Mouse (Mus musculus): ENCODE results near the gene Rffl. TPM values are rescaled to one million over a fixed set of nuclear protein-coding genes. Genes with fewer than 3 reads are reported as not detected.
"Not testable (repeated sequence)": the region's sequence is repeated elsewhere in the genome, so short reads cannot be mapped to it uniquely, and the experiment has no call there.

The Rffl gene
- polyA plus RNA-seq, 1 experiment from 2014 or later: 9.2 TPM

- H3K4me2 ChIP-seq (replicated peaks; ENCODE audit: low read depth, low read length): no peak overlapping the region
- no peak for TF ChIP-seq EP300 (IDR thresholded peaks at IDR 0.05)
- no peak for TF ChIP-seq CTCF (IDR thresholded peaks at IDR 0.05)
- H3K9me3 ChIP-seq (ENCODE audit: low read length): no peaks in the 10 kb centered on the region
- no peak overlapping the region for H3K27ac ChIP-seq (ENCODE audit: low read length)
- H3K4me3 ChIP-seq (ENCODE audit: low read depth, low read length): no peak overlapping the region
- no peak overlapping the region for H3K9ac ChIP-seq (replicated peaks; ENCODE audit: low read depth)
- DNase-seq (ENCODE audit: low spot score): no peak
- H3K4me1 ChIP-seq (ENCODE audit: insufficient read depth, low read depth, low read length): no peaks in the 10 kb centered on the region
- ATAC-seq: no peak
- H3K27me3 ChIP-seq (replicated peaks; ENCODE audit: insufficient read depth, low read length): no peaks in the 10 kb centered on the region
- H3K36me3 ChIP-seq (ENCODE audit: insufficient read depth, low read length): no peaks in the 10 kb centered on the region
- WGBS: 67% methylated on average over 8 of the region's 8 CpGs
Observed at GRCm38 (mm10) chr11:82833929-82834328, 37.1 kb downstream of the Rffl start.

GRCm38 (mm10) chr11:82832402-82832801, 38.6 kb downstream of the Rffl start:
- WGBS: 71% methylated on average over 10 of the region's 10 CpGs
- H3K4me1 ChIP-seq (ENCODE audit: insufficient read depth, low read depth, low read length); ATAC-seq; H3K4me2 ChIP-seq (replicated peaks; ENCODE audit: low read depth, low read length); H3K4me3 ChIP-seq (ENCODE audit: low read depth, low read length); H3K36me3 ChIP-seq (ENCODE audit: insufficient read depth, low read length); DNase-seq (ENCODE audit: low spot score); H3K27me3 ChIP-seq (replicated peaks; ENCODE audit: insufficient read depth, low read length); H3K9me3 ChIP-seq (ENCODE audit: low read length); H3K27ac ChIP-seq (ENCODE audit: low read length); H3K9ac ChIP-seq (replicated peaks; ENCODE audit: low read depth): not testable (repeated sequence)

- H3K9ac ChIP-seq (replicated peaks; ENCODE audit: low read depth): no peak overlapping the region
- no peaks in the 10 kb centered on the region for H3K9me3 ChIP-seq (ENCODE audit: low read length)
- no peaks in the 10 kb centered on the region for H3K36me3 ChIP-seq (ENCODE audit: insufficient read depth, low read length)
- no peaks in the 10 kb centered on the region for H3K4me1 ChIP-seq (ENCODE audit: insufficient read depth, low read depth, low read length)
- no peak overlapping the region for H3K27ac ChIP-seq (ENCODE audit: low read length)
- no peak overlapping the region for H3K4me2 ChIP-seq (replicated peaks; ENCODE audit: low read depth, low read length)
- 22% methylated on average over 10 of the region's 10 CpGs for WGBS
- ATAC-seq (no peak), DNase-seq (ENCODE audit: low spot score) (no peak)
- H3K27me3 ChIP-seq (replicated peaks; ENCODE audit: insufficient read depth, low read length): no peaks in the 10 kb centered on the region
- TF ChIP-seq EP300 (IDR thresholded peaks at IDR 0.05) (no peak), CTCF (IDR thresholded peaks at IDR 0.05) (no peak)
- no peak overlapping the region for H3K4me3 ChIP-seq (ENCODE audit: low read depth, low read length)
Observed at GRCm38 (mm10) chr11:82831008-82831893, 39.8 kb downstream of the Rffl start.

- no peak for TF ChIP-seq CTCF (IDR thresholded peaks at IDR 0.05)
- TF ChIP-seq EP300 (IDR thresholded peaks at IDR 0.05): no peak
- Histone ChIP-seq H3K27ac (ENCODE audit: low read length) (no peak overlapping the region), H3K4me1 (ENCODE audit: insufficient read depth, low read depth, low read length) (no peaks in the 10 kb centered on the region), H3K4me2 (replicated peaks; ENCODE audit: low read depth, low read length) (no peak overlapping the region), H3K9me3 (ENCODE audit: low read length) (no peaks in the 10 kb centered on the region), H3K4me3 (ENCODE audit: low read depth, low read length) (no peak overlapping the region), H3K36me3 (ENCODE audit: insufficient read depth, low read length) (no peaks in the 10 kb centered on the region), H3K9ac (replicated peaks; ENCODE audit: low read depth) (no peak overlapping the region), H3K27me3 (replicated peaks; ENCODE audit: insufficient read depth, low read length) (no peaks in the 10 kb centered on the region)
- ATAC-seq (no peak), DNase-seq (ENCODE audit: low spot score) (peak; percentile 11)
Observed at GRCm38 (mm10) chr11:82826818-82827217, 44.2 kb downstream of the Rffl start.

GRCm38 (mm10) chr11:82820788-82821456, 50.1 kb downstream of the Rffl start:
- Histone ChIP-seq H3K4me3 (ENCODE audit: low read depth, low read length) (no peak overlapping the region), H3K9me3 (ENCODE audit: low read length) (no peaks in the 10 kb centered on the region), H3K27me3 (replicated peaks; ENCODE audit: insufficient read depth, low read length) (no peaks in the 10 kb centered on the region), H3K36me3 (ENCODE audit: insufficient read depth, low read length) (no peaks in the 10 kb centered on the region), H3K9ac (replicated peaks; ENCODE audit: low read depth) (no peak overlapping the region), H3K27ac (ENCODE audit: low read length) (no peak overlapping the region), H3K4me2 (replicated peaks; ENCODE audit: low read depth, low read length) (no peak overlapping the region), H3K4me1 (ENCODE audit: insufficient read depth, low read depth, low read length) (no peaks in the 10 kb centered on the region)
- 53% methylated on average over 13 of the region's 13 CpGs for WGBS
- TF ChIP-seq EP300 (IDR thresholded peaks at IDR 0.05) (no peak), CTCF (IDR thresholded peaks at IDR 0.05) (no peak)
- ATAC-seq (no peak), DNase-seq (ENCODE audit: low spot score) (peak; percentile 28)

- TF ChIP-seq CTCF (IDR thresholded peaks at IDR 0.05): peak; percentile 79
- no peak for TF ChIP-seq EP300 (IDR thresholded peaks at IDR 0.05)
- Histone ChIP-seq H3K9ac (replicated peaks; ENCODE audit: low read depth) (no peak overlapping the region), H3K27me3 (replicated peaks; ENCODE audit: insufficient read depth, low read length) (no peaks in the 10 kb centered on the region), H3K4me1 (ENCODE audit: insufficient read depth, low read depth, low read length) (no peaks in the 10 kb centered on the region), H3K4me3 (ENCODE audit: low read depth, low read length) (no peak overlapping the region), H3K36me3 (ENCODE audit: insufficient read depth, low read length) (no peaks in the 10 kb centered on the region), H3K4me2 (replicated peaks; ENCODE audit: low read depth, low read length) (no peak overlapping the region), H3K27ac (ENCODE audit: low read length) (no peak overlapping the region), H3K9me3 (ENCODE audit: low read length) (no peaks in the 10 kb centered on the region)
- no peak for ATAC-seq
- peak; percentile 54 for DNase-seq (ENCODE audit: low spot score)
- WGBS: 49% methylated on average over 4 of the region's 4 CpGs
Observed at GRCm38 (mm10) chr11:82819350-82819749, 51.7 kb downstream of the Rffl start.
